Mouse (Mus musculus) liver, postnatal 0 days (tissue): ENCODE data around the gene H1f0.

ENCODE experiments used
- CTCF ChIP-seq: sonication (generic); IDR thresholded peaks from 2 replicates; pipeline ENCODE4 v1.5.1; 2016; ENCODE audit warnings: antibody characterized with exemption, low read depth
- EP300 ChIP-seq: IDR thresholded peaks from 2 replicates; pipeline ENCODE4 v1.6.1; 2016; ENCODE audit warnings: antibody characterized with exemption, low read depth, mild to moderate bottlenecking

DNA sequence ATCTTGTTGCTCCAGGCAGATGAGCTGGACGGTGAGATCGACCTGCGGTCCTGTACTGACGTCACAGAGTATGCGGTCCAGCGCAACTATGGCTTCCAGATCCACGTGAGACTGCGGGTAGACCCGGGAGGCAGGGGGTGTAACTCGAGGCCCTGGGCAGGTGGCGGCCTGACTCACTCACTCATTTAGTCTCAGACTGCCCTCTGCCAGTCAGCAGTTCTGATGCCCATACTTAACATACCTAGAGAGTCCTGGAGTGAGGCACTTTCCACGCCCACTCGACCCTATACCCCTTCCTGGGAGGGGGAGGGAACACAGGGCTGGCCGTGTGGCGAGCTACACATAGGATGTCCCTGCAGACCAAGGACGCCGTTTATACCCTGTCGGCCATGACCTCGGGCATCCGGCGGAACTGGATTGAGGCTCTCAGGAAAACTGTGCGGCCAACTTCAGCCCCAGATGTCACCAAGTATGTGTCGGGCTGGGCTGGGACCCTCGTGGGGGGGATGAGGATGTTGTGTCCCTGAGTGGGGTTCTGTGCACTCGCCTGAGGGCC lies 37.2 kb upstream of the H1f0 start:
- TF ChIP-seq CTCF (no peak), EP300 (no peak)
